Mouse (Mus musculus): ENCODE measurements around the gene Rnf168. TPM values are rescaled to one million over a fixed set of nuclear protein-coding genes. Genes with fewer than 3 reads are reported as not detected.
A peak's percentile ranks its signal among the peaks of the same experiment; 100 is the strongest.

Gene Rnf168
- polyA plus RNA-seq, 2 experiments from 2014 or later = 7.7 to 8.1 TPM

GRCm38 (mm10) chr16:32316601-32317000 is 39.3 kb downstream of the Rnf168 start:
- ATAC-seq = no peak

DNA sequence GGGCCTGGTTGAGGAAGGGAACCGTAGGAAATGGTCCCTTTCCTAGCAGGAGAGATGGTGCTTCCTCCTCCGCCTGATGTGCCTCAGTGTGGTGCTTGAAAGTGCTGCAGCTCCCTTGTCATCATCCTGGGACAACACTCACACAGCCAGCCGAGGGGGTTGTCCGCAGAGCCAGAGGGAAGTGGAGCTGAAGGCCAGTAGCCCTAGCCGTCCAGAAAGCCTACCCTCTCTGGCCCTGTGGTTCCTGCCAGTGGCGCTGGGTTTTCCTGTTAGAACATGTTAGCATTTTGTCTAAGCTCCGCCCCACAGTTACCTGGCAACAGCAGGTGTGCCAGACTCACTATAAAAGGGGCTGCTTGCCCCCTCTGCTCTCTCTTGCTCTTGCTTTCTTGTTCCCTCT is 46.7 kb downstream of the Rnf168 start:
- no peak for ATAC-seq

DNA sequence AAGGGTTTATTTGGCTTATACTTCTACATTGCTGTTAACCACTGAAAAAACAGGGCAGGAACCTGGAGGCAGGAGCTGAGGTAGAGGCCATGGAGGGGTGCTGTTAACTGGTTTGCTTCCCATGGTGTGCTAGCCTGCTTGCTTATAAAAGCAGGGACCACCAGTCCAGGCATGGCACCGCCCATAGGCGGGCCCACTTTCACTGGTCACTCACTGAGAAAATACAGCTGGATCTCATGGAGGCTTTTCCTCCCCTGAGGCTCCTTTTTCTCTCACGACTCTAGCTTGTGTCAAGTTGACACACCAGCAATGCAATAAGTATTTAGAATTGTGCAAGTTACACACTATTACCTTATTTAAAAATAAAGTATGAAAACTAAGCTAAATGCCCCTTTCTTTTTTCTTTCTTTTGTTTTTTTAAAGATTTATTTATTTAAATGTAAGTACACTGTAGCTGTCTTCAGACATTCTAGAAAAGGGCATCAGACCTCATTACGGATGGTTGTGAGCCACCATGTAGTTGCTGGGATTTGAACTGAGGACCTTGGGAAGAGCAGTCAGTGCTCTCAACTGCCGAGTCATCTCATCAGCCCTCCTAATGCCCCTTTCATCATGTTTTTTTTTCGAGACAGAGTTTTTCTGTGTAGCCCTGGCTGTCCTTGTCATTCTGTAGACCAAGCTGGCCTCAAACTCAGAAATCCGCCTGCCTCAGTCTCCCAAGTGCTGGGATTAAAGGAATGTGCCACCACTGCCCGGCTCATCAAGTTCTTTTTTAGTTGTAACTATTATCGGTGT is 53.8 kb downstream of the Rnf168 start:
- ATAC-seq = no peak

DNA sequence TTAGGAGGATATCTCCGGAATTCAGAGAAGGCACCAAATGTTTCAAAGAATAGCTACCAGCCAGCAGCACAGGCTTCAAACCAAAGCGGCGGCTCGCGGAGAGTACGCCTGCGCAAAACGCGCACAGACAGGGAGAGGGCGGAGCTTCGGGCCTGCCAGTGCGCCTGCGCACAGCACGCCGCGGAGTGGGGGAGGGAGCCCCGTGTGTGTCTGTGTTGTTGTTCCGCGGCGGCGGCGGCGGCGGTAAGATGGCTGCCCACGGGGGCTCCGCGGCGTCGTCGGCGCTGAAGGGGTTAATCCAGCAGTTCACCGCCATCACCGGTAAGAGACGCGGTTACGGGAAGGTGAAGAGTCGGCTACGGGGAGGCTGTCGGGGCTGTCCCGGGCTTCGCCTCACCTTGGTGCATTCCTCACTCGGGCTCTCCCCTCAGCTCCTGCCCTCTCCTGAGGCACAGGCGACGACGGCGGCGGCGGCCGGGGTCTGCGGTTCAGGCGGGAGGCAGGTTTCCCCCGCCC is 54.8 kb downstream of the Rnf168 start, which contains the start of gene Ubxn7:
TSS of gene Ubxn7 (plus strand) at position 218 of the 516 bp plus-strand sequence.
- ATAC-seq = peak; percentile 94

DNA sequence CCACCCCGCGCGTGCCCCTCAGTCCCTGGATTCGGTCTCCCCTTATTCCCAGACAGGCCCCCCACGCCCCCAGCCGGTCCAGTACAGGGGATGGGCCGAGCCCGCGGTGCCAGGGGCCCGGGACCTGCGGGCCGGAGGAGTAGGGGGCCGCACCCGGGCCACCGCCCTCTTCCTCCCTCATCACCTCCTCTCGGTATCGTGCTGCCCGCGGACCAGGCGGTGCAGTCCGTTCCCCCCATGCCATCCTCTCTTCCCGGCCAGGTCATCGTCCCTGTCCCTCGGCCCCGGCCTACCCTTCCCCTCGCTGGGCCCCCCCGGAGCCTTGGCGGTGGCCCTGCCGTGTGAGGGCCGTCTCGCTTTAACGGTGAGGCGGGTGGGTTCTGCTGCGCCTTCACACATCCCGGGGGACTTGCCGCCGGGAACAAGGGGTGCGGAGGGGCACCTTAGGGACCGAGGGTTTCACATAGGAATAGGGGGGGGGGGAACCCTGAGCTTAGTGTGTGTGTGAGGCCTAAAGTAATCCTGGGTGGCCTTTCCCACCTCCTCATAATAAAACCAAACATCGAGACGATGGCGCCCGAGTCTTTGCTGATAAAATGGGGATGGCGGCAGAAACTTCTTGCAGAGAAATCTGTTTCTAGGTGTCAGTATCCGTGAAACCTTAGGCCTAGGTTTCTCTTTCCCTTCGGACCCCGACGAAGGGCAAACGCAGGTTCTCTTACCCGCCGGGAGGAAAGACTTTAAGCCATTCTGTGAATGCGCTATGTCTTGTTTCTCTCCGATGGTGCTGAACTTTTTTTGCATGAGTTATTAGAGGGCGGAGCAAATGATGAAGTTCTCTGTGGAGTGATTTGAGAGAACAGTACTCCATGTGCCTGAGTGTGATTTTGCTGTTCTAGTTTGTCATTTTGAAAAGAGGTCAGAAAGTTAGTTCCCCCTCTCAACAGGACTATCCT is 55.6 kb downstream of the Rnf168 start:
- ATAC-seq = peak; percentile 53

DNA sequence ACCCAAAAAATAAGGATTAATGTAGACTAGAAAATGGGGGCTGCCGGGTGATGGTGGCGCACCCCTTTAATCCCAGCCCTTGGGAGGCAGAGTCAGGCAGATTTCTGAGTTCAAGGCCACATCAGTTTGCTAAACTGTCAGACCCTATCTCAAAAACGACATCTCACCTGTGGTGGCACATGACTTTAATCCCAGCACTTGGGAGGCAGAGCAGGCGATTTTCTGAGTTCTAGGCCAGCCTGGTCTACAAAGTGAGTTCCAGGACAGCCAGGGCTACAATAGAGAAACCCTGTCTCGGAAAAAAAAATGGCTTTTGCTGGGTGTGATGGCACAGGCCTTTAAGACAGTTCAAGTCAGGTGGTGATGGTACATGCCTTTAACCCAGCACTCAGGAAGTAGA is 57.9 kb downstream of the Rnf168 start:
- ATAC-seq = no peak

DNA sequence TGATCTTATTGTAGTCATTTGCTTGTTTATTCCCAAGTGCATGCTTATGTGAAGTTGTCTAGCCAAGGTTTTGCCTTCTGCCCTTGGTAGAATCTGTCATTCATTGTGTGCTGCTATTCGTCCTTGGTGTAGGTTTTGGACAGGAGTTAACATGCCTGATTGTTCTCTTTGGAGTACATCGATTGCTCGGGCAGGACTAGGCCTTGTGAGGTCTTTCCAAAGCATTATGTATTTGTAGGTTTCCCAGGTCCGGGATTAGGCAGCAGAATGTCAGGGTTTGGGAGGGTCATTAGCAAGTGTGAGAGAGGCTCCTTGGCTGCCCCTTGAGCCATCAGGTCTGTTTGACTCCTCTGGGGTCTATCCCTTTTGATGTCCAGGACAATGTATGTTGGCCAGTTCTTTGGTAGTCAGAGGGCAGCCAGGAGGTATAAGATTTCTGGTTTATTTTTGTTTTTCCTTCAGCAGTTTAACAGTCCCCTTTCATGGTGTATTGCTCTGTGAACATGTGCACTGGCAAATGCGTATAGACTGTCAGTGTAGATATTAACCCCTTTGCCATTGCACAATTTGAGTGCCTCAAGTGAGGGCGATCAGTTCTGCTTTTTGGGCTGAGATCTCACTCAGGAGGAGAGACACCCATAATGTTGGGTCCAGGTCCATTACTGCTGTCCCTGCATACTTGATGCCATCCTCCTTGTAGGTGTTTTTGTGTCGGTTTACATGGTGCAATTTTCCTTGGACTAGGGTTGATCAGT is 58.9 kb downstream of the Rnf168 start:
- ATAC-seq = no peak

DNA sequence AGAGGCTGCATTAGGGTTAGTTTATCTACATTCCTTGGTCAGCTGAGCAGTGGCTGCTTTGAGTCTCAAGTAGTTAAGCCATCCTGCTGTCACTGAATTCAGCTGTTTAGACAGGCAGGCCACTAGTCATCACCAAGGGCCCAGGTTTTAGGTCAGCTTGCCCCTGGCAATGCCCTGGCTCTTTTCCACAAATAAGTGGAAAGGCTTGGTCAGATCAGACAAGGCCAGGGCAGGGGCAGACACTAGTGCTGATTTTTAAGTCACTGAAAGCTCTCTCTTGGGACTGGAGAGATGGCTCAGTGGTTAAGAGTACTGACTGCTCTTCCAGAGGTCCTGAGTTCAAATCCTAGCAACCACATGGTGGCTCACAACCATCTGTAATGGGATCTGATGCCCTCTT is 59.7 kb downstream of the Rnf168 start:
- no peak for ATAC-seq

DNA sequence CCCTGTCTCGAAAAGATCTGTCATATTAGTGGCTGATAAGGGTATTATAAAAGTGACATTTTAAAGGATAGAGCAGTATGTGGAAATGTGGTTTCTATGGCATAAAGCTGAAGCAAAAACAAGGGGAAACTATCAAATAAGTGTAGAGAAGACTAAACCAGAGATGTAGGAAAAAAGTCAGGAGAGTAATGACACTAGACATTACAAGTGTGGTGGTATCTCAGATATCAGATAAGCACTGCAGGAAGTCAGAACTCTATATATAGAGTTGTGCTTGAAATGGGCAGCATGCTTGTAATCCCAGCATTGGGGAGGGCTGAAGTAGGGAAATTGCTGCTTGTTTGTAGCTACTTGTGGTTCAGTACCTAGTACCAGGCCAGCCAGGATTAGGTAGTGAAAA is 63.2 kb downstream of the Rnf168 start:
- ATAC-seq = peak; percentile 68

DNA sequence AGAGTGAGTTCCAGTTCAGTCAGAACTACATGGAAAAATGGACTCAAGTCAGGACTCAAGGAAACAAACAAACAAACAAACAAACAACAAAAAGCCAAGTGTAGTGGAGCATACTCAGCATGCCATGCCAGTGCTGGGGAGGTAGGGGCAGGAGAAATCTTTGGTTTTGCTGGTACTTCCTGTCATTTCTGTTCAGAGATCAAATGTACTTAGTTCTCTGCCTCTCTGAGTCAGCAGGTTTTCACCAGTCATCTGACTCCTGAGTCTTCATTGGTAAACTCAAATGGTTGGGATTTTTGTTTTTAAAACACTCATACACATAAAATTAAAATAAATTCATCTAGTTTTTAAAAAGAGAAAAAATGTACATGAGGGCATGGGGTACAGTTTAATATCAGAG is 68.3 kb downstream of the Rnf168 start:
- peak; percentile 77 for ATAC-seq

DNA sequence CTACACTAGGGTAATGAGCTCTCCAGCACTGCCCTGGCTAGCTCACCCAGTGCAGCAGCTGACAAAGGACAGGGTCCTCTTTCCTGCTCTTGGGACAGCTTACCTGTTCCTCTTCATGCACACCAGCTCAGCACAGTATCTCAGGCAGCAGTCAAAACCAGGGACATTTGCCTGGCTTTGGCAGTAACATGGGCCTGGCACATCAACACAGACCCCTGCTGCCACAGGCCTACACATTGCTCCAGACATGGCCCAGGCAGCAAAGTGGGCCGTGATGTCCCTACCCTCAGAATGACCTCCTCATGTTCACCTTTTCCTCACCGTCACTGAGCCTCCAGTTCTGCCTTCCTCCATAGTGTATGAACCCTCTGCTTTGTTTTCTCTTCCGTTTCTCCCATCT is 73.5 kb downstream of the Rnf168 start:
- ATAC-seq = no peak

Other genes with a start within 250 kb of the Rnf168 start
- 10 to 100 TPM; 65.2 to 77.0 TPM for gene Pak2, start 198.1 kb upstream of the Rnf168 start, polyA plus RNA-seq (2017; shearing (Covaris generic))
- 100 to 1,000 TPM; 108 to 131 TPM for gene Pigx, start 177.7 kb upstream of the Rnf168 start, polyA plus RNA-seq (2017; shearing (Covaris generic))
- gene Cep19, start 177.7 kb upstream of the Rnf168 start, polyA plus RNA-seq (2017; shearing (Covaris generic)) = 10 to 100 TPM; 35.0 to 37.8 TPM
- gene Nrros, start 111.9 kb upstream of the Rnf168 start, polyA plus RNA-seq (2017; shearing (Covaris generic)) = 10 to 100 TPM; 61.7 to 77.0 TPM
- not detected for gene Bex6, start 97.6 kb upstream of the Rnf168 start, polyA plus RNA-seq (2017; shearing (Covaris generic))
- 1 to 10 TPM; 5.3 to 5.5 TPM for gene Fbxo45, start 30.3 kb upstream of the Rnf168 start, polyA plus RNA-seq (2017; shearing (Covaris generic))
- 10 to 100 TPM; 21.4 to 22.3 TPM for gene Wdr53, start 30.2 kb upstream of the Rnf168 start, polyA plus RNA-seq (2017; shearing (Covaris generic))
- gene Smco1, start 6.0 kb upstream of the Rnf168 start, polyA plus RNA-seq (2017; shearing (Covaris generic)) = not detected
- gene Ubxn7, start 54.8 kb downstream of the Rnf168 start, polyA plus RNA-seq (2017; shearing (Covaris generic)) = 10 to 100 TPM; 15.4 to 22.3 TPM
- not detected for gene Tm4sf19, start 123.0 kb downstream of the Rnf168 start, polyA plus RNA-seq (2017; shearing (Covaris generic))
- 1 to 10 TPM; 4.3 to 7.4 TPM for gene Tctex1d2, start 142.2 kb downstream of the Rnf168 start, polyA plus RNA-seq (2017; shearing (Covaris generic))
- gene Pcyt1a, start 153.5 kb downstream of the Rnf168 start, polyA plus RNA-seq (2017; shearing (Covaris generic)) = 10 to 100 TPM; 10.7 to 17.3 TPM
- gene Slc51a, start 210.4 kb downstream of the Rnf168 start, polyA plus RNA-seq (2017; shearing (Covaris generic)) = not detected
- gene Zdhhc19, start 218.8 kb downstream of the Rnf168 start, polyA plus RNA-seq (2017; shearing (Covaris generic)) = not detected

All from CD4-positive, CD25-positive, alpha-beta regulatory T cell, adult 4 months (primary cell).